Mouse (Mus musculus): ENCODE results near the gene Tspan11.

DNA sequence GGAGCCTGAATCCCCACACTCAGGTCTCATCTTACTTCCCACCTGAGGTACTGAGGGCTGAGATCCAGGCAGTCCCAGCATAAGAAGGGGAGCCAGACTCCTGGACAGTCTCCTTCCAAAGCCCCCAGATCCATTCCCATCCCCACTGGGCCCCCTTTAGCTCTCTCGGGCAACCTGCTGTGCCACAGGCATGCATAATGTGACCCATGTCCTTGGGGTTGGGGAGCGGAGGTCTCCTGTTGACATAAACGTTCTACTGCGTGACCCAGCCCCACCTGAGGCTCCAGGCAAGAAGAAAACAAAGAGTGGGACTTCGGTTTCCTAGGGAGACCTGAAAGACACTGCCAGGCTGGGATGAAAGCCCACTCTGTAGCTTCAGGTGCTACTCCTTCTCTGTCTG lies 83.5 kb downstream of the Tspan11 start:
- TF ChIP-seq CTCF (IDR thresholded peaks at IDR 0.05; ENCODE audit: control insufficient read depth, insufficient read depth, insufficient read length) (no peak), USF1 (IDR thresholded peaks at IDR 0.05; ENCODE audit: low read depth) (no peak), CEBPB (IDR thresholded peaks at IDR 0.05; ENCODE audit: low read depth) (no peak)

All from C2C12 (cell line).